Mouse (Mus musculus) myocyte (in vitro differentiated cells): ENCODE results near the gene Ccdc116.

Experiments
- E2F4 ChIP-seq: IDR thresholded peaks from one replicate; pipeline ENCODE4 v1.6.1; 2011; ENCODE audit warnings: mild to moderate bottlenecking, control low read depth, moderate library complexity; ENCODE audit not compliant: insufficient read depth
- MAX ChIP-seq: IDR thresholded peaks from one replicate; pipeline ENCODE4 v1.6.1; 2011; ENCODE audit warnings: low read depth, mild to moderate bottlenecking, control low read depth
- MYOD1 ChIP-seq, 3 experiments: IDR thresholded peaks; one replicate each; pipeline ENCODE4 v1.6.1; 2011; ENCODE audit warnings: control low read depth in 2 of 3, low read depth in 2 of 3, mild to moderate bottlenecking in 2 of 3, moderate library complexity in 1 of 3; ENCODE audit not compliant: insufficient read length in 2 of 3, control insufficient read depth in 1 of 3
- MYOG ChIP-seq, 3 experiments: IDR thresholded peaks; one replicate each; pipeline ENCODE4 v1.6.1; 2011; ENCODE audit warnings: control low read depth in 2 of 3, low read depth in 2 of 3, mild to moderate bottlenecking in 2 of 3; ENCODE audit not compliant: insufficient read length in 2 of 3, control insufficient read depth in 1 of 3, insufficient read depth in 1 of 3
- POLR2A ChIP-seq: IDR thresholded peaks from one replicate; pipeline ENCODE4 v1.6.1; 2011; ENCODE audit warnings: low read depth, mild to moderate bottlenecking, control low read depth, moderate library complexity; ENCODE audit not compliant: insufficient read length
- POLR2AphosphoS2 ChIP-seq: IDR thresholded peaks from one replicate; pipeline ENCODE4 v1.6.1; 2011; ENCODE audit warnings: low read depth, control low read depth; ENCODE audit not compliant: insufficient read length
- REST ChIP-seq: IDR thresholded peaks from one replicate; pipeline ENCODE4 v1.6.1; 2011; ENCODE audit warnings: mild to moderate bottlenecking, control low read depth, moderate library complexity; ENCODE audit not compliant: insufficient read depth, insufficient read length
- SRF ChIP-seq: IDR thresholded peaks from one replicate; pipeline ENCODE4 v1.6.1; 2011; ENCODE audit warnings: low read depth; ENCODE audit not compliant: control insufficient read depth, insufficient read length
- TCF12 ChIP-seq: IDR thresholded peaks from one replicate; pipeline ENCODE4 v1.6.1; 2011; ENCODE audit warnings: mild to moderate bottlenecking, control low read depth; ENCODE audit not compliant: poor library complexity, insufficient read depth, severe bottlenecking
- USF1 ChIP-seq: IDR thresholded peaks from one replicate; pipeline ENCODE4 v1.6.1; 2011; ENCODE audit warnings: low read depth, mild to moderate bottlenecking, control low read depth, moderate library complexity

DNA sequence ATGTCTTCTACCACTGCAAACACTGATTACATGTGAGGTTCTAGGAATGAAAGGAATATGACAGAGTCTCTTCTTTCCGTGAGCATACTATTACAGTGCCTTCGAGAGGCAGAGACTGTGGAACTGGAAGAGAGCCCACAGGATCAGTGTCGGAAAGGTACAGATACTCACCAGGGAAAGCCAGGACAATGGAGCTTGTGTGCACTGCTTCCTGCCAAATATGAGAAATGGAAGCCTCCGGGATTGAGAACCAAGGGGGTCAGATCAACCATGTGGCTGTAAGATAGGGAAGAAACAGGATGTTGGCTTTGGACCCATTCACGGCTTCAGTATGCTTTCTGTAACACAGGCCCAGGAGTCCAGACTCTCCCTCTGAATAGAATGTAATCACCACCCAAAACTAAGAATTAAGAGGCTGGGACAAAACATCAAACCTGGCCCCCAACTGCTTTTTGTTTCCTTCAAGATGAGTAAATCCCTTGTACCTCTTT is 29.7 kb downstream of the Ccdc116 start:
- TF ChIP-seq USF1 (no peak), POLR2A (no peak), POLR2AphosphoS2 (no peak), MAX (no peak), MYOD1 (IDR thresholded peaks at IDR 0.05; ENCODE audit: control insufficient read depth in 1 of 3, insufficient read length in 2 of 3, low read depth in 2 of 3) (no peak), E2F4 (no peak), SRF (no peak), MYOG (IDR thresholded peaks at IDR 0.05; ENCODE audit: control insufficient read depth in 1 of 3, insufficient read depth in 1 of 3, insufficient read length in 2 of 3, low read depth in 2 of 3) (no peak), REST (no peak), TCF12 (no peak)
